Mouse (Mus musculus): ENCODE data around the gene Npas3. TPM values are rescaled to one million over a fixed set of nuclear protein-coding genes. Genes with fewer than 3 reads are reported as not detected.

Npas3 gene
- polyA plus RNA-seq, 1 experiment from 2014 or later: 0.08 TPM

- H3K4me3 ChIP-seq (ENCODE audit: low read depth, low read length): no peak overlapping the region
- TF ChIP-seq CTCF (IDR thresholded peaks at IDR 0.05; ENCODE audit: low read depth): no peak
- TF ChIP-seq EP300 (IDR thresholded peaks at IDR 0.05; ENCODE audit: low read depth): no peak
- no peaks in the 10 kb centered on the region for H3K9me3 ChIP-seq (ENCODE audit: low read length)
- DNase-seq (no peak), ATAC-seq (no peak)
- no peak overlapping the region for H3K9ac ChIP-seq (replicated peaks)
- no peak overlapping the region for H3K27ac ChIP-seq (ENCODE audit: low read depth)
- no peaks in the 10 kb centered on the region for H3K4me1 ChIP-seq (ENCODE audit: insufficient read depth)
- no peaks in the 10 kb centered on the region for H3K36me3 ChIP-seq (replicated peaks; ENCODE audit: insufficient read depth, low read length)
- 2% methylated on average over 27 of the region's 28 CpGs for WGBS (ENCODE audit: insufficient replicate concordance)
- peaks cover 77% of the 10 kb centered on the region for H3K27me3 ChIP-seq (ENCODE audit: insufficient read depth, low read length)
- peak overlapping the region; percentile 35; the same call in 1 of the 2 replicates for H3K4me2 ChIP-seq (ENCODE audit: low read depth, low read length)
Observed at GRCm38 (mm10) chr12:53246581-53247490, 1.6 kb upstream of the Npas3 start.

DNA sequence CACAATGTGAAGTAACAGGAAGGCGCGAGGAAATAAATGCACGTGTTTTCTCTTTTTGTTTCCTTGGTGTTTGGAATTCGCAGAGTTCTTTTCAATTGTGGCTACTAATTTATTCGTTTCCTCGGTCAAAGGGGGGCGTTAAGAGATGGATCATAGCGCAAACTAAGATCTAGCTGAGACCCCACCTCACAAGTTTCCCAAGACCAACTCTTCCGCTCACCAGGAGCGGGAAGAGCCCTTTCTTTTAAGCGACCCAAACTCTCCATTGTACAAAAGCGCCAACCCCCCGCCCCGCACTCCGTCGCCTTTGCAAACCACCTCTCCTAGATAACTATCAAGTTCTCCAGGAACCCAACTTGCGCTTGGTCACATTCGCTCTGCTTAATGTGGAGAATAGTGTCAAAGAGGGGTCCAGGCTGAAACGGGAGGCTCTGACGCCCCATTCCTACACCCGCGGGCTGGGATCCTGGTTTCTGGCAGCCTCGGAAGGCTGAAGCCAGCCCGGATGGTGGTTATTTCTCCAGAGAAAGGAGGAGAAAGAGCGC is 914 bp upstream of the Npas3 start:
- Histone ChIP-seq H3K4me1 (ENCODE audit: insufficient read depth) (no peaks in the 10 kb centered on the region), H3K36me3 (replicated peaks; ENCODE audit: insufficient read depth, low read length) (no peaks in the 10 kb centered on the region), H3K4me2 (ENCODE audit: low read depth, low read length) (no peak overlapping the region; the same call in 1 of the 2 replicates), H3K4me3 (ENCODE audit: low read depth, low read length) (no peak overlapping the region), H3K27ac (ENCODE audit: low read depth) (no peak overlapping the region), H3K9me3 (ENCODE audit: low read length) (no peaks in the 10 kb centered on the region), H3K9ac (replicated peaks) (no peak overlapping the region), H3K27me3 (ENCODE audit: insufficient read depth, low read length) (peaks cover 79% of the 10 kb centered on the region)
- DNase-seq (no peak), ATAC-seq (no peak)
- under 1% methylated on average over 25 of the region's 25 CpGs for WGBS (ENCODE audit: insufficient replicate concordance)
- TF ChIP-seq CTCF (IDR thresholded peaks at IDR 0.05; ENCODE audit: low read depth) (no peak), EP300 (IDR thresholded peaks at IDR 0.05; ENCODE audit: low read depth) (no peak)

GRCm38 (mm10) chr12:53248796-53249195 is 319 bp downstream of the Npas3 start:
- ATAC-seq (no peak), DNase-seq (no peak)
- no peak for TF ChIP-seq EP300 (IDR thresholded peaks at IDR 0.05; ENCODE audit: low read depth)
- TF ChIP-seq CTCF (IDR thresholded peaks at IDR 0.05; ENCODE audit: low read depth): no peak
- peak overlapping the region; percentile 58 for H3K4me2 ChIP-seq (ENCODE audit: low read depth, low read length)
- 2% methylated on average over 15 of the region's 15 CpGs for WGBS (ENCODE audit: insufficient replicate concordance)
- H3K36me3 ChIP-seq (replicated peaks; ENCODE audit: insufficient read depth, low read length): no peaks in the 10 kb centered on the region
- no peak overlapping the region for H3K9ac ChIP-seq (replicated peaks)
- peak overlapping the region; percentile 19 for H3K4me3 ChIP-seq (ENCODE audit: low read depth, low read length)
- H3K27ac ChIP-seq (ENCODE audit: low read depth): no peak overlapping the region
- H3K27me3 ChIP-seq (ENCODE audit: insufficient read depth, low read length): peaks cover 82% of the 10 kb centered on the region
- H3K4me1 ChIP-seq (ENCODE audit: insufficient read depth): no peaks in the 10 kb centered on the region
- H3K9me3 ChIP-seq (ENCODE audit: low read length): no peaks in the 10 kb centered on the region

DNA sequence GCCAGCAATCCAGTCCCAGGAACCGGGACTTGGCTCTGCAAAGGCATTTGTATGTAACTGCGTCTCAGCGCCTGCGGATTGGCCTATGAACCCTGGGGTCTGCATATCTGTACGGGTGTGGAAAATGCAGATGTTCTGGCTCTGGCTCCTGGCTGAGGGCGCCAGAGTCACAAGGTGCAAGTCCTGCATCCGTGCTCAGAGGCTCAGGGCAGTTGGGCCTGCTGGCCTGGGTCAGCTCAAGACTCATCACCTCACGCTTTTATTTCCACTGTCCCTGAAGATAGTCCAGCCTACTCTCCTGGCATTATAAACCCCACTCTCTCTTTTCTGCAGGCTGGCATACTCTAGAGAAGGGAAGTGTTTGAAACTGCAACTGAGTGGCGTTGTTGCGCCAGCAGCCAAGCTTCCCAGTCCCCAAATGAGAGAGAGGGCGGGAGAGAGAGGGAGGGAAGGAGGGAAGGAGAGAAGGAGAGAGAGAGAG is 3.3 kb downstream of the Npas3 start:
- Histone ChIP-seq H3K4me1 (ENCODE audit: insufficient read depth) (no peaks in the 10 kb centered on the region), H3K9me3 (ENCODE audit: low read length) (no peaks in the 10 kb centered on the region), H3K27ac (ENCODE audit: low read depth) (no peak overlapping the region), H3K27me3 (ENCODE audit: insufficient read depth, low read length) (peaks cover 77% of the 10 kb centered on the region), H3K9ac (replicated peaks) (no peak overlapping the region), H3K4me3 (ENCODE audit: low read depth, low read length) (peak overlapping the region; percentile 56), H3K4me2 (ENCODE audit: low read depth, low read length) (peak overlapping the region; percentile 89), H3K36me3 (replicated peaks; ENCODE audit: insufficient read depth, low read length) (no peaks in the 10 kb centered on the region)
- WGBS (ENCODE audit: insufficient replicate concordance): 3% methylated on average over 11 of the region's 11 CpGs
- no peak for TF ChIP-seq CTCF (IDR thresholded peaks at IDR 0.05; ENCODE audit: low read depth)
- TF ChIP-seq EP300 (IDR thresholded peaks at IDR 0.05; ENCODE audit: low read depth): no peak
- ATAC-seq: no peak
- DNase-seq: no peak

- Histone ChIP-seq H3K9ac (replicated peaks) (no peak overlapping the region), H3K4me3 (ENCODE audit: low read depth, low read length) (peak overlapping the region; percentile 56)
Observed at GRCm38 (mm10) chr12:53252213-53252571, 3.7 kb downstream of the Npas3 start.

More at GRCm38 (mm10) chr12:53252213-53252571, 3.7 kb downstream of the Npas3 start:
- H3K4me2 ChIP-seq (ENCODE audit: low read depth, low read length): peak overlapping the region; percentile 89
- no peaks in the 10 kb centered on the region for H3K9me3 ChIP-seq (ENCODE audit: low read length)
- H3K4me1 ChIP-seq (ENCODE audit: insufficient read depth): no peaks in the 10 kb centered on the region
- ATAC-seq: no peak
- H3K27ac ChIP-seq (ENCODE audit: low read depth): no peak overlapping the region
- no peaks in the 10 kb centered on the region for H3K36me3 ChIP-seq (replicated peaks; ENCODE audit: insufficient read depth, low read length)
- no peak for DNase-seq
- peaks cover 72% of the 10 kb centered on the region for H3K27me3 ChIP-seq (ENCODE audit: insufficient read depth, low read length)
- WGBS (ENCODE audit: insufficient replicate concordance): 0% methylated on average over 5 of the region's 23 CpGs
- TF ChIP-seq CTCF (IDR thresholded peaks at IDR 0.05; ENCODE audit: low read depth) (no peak), EP300 (IDR thresholded peaks at IDR 0.05; ENCODE audit: low read depth) (no peak)
